Mouse (Mus musculus) testis, adult 2 months (tissue): Measurements from ENCODE around the gene Tnk2.

Experiments
- CTCF ChIP-seq: fragments of 200-500 bp; IDR thresholded peaks from 2 replicates; pipeline ENCODE4 v1.5.1; 2012; ENCODE audit warnings: low read depth, mild to moderate bottlenecking, inconsistent platforms, low read length, moderate library complexity; ENCODE audit not compliant: control insufficient read depth, insufficient read depth, insufficient replicate concordance
- POLR2A ChIP-seq: fragments of 200-500 bp; IDR thresholded peaks from 2 replicates; pipeline ENCODE4 v1.6.1; 2012; ENCODE audit warnings: low read depth, mild to moderate bottlenecking, inconsistent platforms, low read length, moderate library complexity; ENCODE audit not compliant: control insufficient read depth

GRCm38 (mm10) chr16:32724259-32724658 lies 80.6 kb downstream of the Tnk2 start:
- TF ChIP-seq CTCF (no peak), POLR2A (no peak)
